Mouse (Mus musculus): ENCODE measurements at regions not wholly inside any gene's neighbourhood (a gene's known extent, or its start where the extent isn't known, plus 50 kb on each side); places are given as distances from the start of the nearest gene placed in this dataset.

DNA sequence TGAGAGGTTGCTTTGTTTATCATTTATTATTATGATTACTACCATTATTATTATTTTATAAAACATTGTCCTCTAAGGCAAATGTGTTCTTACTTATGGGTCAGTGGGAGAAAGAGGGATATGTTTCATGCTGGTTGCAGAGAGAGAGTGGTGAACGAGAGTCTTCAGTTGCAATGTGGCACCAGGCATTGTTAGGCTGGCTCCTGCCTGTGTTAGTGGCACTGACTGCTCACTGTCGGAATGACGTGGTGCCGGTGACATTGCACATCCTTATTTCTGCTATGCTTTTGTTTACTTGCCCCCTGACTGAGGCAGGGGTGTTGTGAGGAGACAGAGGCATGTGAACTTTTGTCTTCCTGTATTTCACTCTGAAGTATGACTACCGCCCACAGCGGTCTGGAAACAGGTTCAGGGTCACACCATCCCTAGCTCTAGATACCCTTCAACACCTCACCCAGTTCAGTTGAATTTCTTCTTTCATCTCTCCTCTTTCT, 138.1 kb downstream of the Ppp4r2 start:
- no peak for DNase-seq (ENCODE audit: low read depth, low spot score)

DNA sequence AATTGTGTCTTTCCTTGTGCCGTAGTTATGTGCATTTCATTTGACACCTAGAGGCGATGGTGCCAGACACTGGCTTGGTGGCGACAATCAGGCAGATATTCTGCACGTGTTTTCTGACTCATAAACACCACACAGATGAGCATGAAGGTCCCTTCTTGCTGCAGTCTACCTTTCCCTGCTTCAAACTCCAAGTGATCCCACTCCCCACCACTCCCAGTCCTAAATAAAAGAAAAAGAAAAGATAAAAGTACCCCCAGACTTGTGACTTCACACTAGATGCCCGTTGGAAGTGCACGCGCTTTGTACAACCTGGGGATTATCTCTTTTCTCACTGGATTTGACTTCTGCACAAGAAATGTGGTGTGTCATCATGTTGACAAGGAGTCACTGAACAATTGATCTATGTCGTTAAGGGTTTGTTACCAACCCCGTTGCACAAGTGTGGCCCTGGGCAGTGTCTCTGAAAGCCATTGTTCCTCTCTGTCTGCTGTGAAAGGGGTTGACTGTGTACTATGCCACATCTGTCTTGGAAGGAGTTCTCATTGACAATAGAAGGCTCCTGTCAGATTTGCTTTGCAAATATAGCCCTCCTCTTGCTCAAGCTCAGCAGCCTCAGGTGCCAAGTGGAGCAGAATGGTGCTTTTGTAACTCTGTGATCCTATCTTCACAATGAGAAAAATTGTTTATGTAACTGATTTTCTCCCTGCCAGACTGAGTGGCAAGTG, 140.1 kb downstream of the Ppp4r2 start:
- no peak for DNase-seq (ENCODE audit: low read depth, low spot score)

DNA sequence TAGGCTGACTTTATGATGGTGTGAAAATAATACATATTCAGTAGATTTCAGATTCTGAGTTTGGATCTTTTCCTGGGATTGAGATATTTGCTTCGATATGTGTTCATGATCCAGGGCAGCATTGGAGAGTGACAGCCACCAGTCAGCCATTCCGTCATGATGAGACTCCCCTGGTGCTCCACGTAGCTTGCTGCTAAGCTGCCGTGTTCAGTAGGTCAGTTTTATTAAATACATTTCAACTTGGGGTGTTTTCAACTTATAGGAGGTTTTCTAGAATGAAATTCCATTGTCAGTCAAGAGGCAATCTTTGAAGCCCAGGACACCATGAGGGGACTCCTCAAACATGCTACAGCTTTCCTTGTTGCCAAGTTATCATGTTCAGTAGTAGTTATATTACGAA, 141.3 kb downstream of the Ppp4r2 start:
- no peak for DNase-seq (ENCODE audit: low read depth, low spot score)

GRCm38 (mm10) chr6:100975835-100976234, 142.4 kb downstream of the Ppp4r2 start:
- peak; percentile 54 for DNase-seq (ENCODE audit: low read depth, low spot score)

- no peak for DNase-seq (ENCODE audit: low read depth, low spot score)
Observed at GRCm38 (mm10) chr6:100977201-100977691, 143.8 kb downstream of the Ppp4r2 start.

GRCm38 (mm10) chr6:100978113-100978512, 144.7 kb downstream of the Ppp4r2 start:
- no peak for DNase-seq (ENCODE audit: low read depth, low spot score)

- no peak for DNase-seq (ENCODE audit: low read depth, low spot score)
Observed at GRCm38 (mm10) chr6:100978727-100979460, 145.5 kb downstream of the Ppp4r2 start.

DNA sequence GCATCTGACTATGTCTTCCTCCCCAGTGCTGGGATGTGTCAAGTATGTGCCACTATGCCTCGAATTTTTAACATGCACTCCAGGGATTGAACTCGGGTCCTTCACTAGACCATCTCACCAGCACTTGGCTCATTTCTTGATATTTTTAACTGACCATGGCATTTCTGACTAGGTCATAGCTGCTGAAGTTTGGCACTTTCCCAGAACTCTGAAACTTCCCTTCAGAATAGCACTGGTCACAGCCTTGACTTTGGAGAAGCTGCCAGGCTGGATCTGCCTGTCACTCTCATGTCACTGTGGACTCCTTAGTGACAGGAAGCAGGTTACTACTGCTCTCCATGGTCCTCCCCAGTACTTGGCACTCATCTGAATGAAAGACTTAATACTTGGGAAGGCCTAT, 146.7 kb downstream of the Ppp4r2 start:
- no peak for DNase-seq (ENCODE audit: low read depth, low spot score)

- peak; percentile 7 for DNase-seq (ENCODE audit: low read depth, low spot score)
Observed at GRCm38 (mm10) chr6:100984861-100985260, 151.4 kb downstream of the Ppp4r2 start.

DNA sequence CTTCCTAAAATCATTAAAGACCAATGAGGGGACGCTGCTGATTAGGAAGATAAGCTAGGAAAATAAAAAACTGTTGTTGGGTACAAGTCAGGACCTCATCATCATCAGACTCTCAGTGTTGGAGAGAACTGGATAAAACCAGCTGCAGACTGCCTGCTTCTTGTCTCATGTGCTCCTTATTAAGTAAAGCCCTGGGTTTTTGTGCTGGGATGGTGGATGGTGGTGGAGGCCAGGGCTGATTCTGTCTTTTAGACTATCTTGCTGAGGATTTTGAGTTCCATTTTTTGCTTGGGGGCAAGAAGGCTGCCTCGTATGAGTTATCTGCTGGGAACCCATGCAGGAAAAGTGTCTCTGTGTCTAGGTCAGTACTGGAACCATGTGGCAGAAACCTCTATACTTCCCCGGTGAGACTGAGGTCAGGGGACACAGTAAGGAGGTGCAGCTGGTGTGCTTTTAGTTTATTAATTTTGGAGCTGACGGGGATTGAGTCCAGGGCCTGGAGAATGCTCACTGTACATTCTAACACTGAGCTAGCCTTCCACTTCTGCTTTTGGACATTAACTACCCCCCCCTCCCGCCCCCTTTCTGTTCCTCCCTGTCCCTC, 152.0 kb downstream of the Ppp4r2 start:
- no peak for DNase-seq (ENCODE audit: low read depth, low spot score)

- no peak for DNase-seq (ENCODE audit: low read depth, low spot score)
Observed at GRCm38 (mm10) chr6:100988521-100988920, 155.1 kb downstream of the Ppp4r2 start.

GRCm38 (mm10) chr6:100993421-100993820, 160.0 kb downstream of the Ppp4r2 start:
- no peak for DNase-seq (ENCODE audit: low read depth, low spot score)

DNA sequence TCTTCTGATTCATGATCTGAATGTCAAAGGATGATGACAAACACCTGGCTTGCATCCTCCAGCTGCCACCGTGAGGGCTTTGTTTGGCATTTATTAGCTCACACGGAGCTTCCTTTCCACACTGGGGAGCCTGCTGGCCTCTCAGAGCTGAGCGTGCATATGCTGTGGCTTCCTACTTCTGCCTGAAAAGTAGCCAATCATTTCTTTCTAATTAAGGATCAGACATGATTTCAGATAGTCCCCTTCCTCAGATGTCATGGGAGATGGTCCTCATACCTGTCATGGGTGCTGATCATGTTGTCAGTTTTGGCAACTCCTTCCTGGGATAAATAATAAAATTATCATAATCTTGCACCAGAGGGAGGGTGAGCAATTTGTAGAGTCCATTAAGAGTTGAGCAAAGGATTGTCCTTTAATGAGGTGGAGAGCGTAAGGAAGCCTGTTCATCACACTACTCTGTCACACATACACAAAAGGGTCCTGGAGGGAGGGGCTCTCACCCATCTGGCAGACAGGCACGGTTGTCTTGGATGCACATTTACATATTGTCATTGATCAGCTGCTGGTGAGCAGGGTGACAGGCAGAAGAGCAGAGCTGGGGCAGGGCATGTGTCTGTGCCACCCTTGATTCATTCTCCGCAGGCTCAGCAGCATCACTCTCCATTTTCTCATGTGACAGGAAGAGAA, 162.6 kb downstream of the Ppp4r2 start:
- DNase-seq (ENCODE audit: low read depth, low spot score), result no peak

GRCm38 (mm10) chr6:100998285-100998684, 164.9 kb downstream of the Ppp4r2 start:
- no peak for DNase-seq (ENCODE audit: low read depth, low spot score)

DNA sequence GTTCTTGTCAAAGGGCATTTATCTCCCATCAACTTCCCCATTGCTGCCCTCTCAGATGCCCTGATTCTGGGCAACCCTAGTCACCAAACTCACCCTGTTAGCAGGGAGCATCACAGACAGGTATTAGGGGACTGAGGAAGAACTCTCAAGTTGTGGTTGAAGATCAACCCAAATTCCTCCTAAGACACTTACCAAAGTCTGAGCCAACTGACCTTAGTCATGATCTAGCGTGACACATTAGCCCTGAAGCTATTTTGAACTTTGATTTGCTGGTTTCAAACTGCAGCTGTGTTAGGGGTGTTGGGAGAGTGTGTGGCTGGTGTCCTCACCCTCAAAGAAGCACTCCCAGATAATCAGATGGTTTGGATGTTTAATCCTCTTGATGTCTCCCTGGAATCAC, 170.5 kb downstream of the Ppp4r2 start:
- DNase-seq (ENCODE audit: low read depth, low spot score), result no peak

DNA sequence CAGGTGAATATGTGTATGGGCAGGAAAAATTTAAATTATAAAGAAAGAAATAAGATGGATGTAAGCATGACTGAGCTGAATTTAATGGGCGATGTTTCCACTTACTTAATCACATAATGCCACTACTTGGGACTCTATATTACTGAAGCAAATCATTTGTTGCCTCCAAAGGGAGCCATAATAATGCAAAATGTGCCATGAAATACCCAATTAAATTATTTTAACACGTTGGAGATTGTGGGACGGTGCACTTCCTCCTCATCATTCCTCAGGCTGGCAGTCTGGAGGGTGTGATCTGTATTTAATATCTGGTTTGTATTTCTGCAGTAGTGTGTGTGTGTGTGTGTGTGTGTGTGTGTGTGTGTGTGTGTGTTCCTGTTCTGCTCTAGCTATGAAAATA, 188.2 kb downstream of the Ppp4r2 start:
- DNase-seq (ENCODE audit: low read depth, low spot score), result no peak

GRCm38 (mm10) chr6:101025816-101026215, 192.4 kb downstream of the Ppp4r2 start:
- DNase-seq (ENCODE audit: low read depth, low spot score), result peak; percentile 31

DNA sequence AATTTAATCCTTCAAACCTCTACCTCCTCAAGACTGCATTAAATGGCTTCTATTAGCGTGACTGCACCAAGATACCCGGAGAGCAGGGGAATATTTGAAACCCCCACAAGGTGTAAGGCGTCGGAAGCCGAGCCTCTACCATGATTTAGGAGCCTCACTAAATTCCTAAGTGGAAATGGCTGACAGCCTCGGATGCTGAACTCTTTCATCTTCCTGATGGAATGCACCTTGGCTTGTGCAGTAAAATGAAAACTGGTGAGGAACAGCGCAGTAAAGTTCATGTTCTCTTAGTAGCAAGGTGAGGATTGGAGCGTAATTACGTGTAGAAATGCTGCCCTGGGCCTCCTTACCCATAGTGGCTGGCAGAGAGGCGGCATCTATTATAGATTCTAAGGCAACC, 194.0 kb downstream of the Ppp4r2 start:
- DNase-seq (ENCODE audit: low read depth, low spot score), result no peak

- DNase-seq (ENCODE audit: low read depth, low spot score), result peak; percentile 87
Observed at GRCm38 (mm10) chr6:101029436-101029835, 196.0 kb downstream of the Ppp4r2 start.

- peak; percentile 71 for DNase-seq (ENCODE audit: low read depth, low spot score)
Observed at GRCm38 (mm10) chr6:101030451-101031125, 197.2 kb downstream of the Ppp4r2 start.

GRCm38 (mm10) chr6:101046755-101047154, 213.3 kb downstream of the Ppp4r2 start:
- DNase-seq (ENCODE audit: low read depth, low spot score), result no peak

Measured in ES-CJ7 (cell line).